Mouse (Mus musculus): ENCODE data around the gene Elavl3. TPM values are rescaled to one million over a fixed set of nuclear protein-coding genes. Genes with fewer than 3 reads are reported as not detected.

Gene Elavl3
- polyA plus RNA-seq, 1 experiment from 2014 or later = 8.2 TPM

DNA sequence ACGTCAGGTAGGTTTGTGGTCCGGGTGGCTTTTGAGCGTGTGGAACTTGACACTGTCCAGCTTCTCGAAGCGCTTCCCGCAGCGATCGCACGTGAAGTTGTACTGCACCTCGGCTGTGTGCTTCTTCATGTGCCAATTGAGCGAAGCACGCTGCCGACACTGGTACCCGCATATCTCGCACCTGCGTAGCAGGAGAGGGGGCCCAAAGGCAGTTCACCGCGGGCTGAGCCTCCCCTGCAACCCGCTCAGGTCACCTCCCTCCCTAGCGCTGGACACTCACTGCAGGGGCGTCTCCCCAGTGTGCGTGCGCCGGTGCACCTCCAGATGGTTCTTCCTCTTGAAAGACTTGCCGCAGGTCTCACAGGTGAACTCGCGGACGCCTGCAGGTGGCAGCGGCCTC, 3.9 kb upstream of the Elavl3 start:
- H3K27ac ChIP-seq (replicated peaks) = no peak overlapping the region
- H3K9me3 ChIP-seq = no peaks in the 10 kb centered on the region
- peaks cover 28% of the 10 kb centered on the region for H3K4me1 ChIP-seq
- 36% methylated on average over 29 of the region's 29 CpGs for WGBS
- no peak overlapping the region for H3K4me3 ChIP-seq
- DNase-seq (ENCODE audit: low spot score) = peak; percentile 14
- peaks cover 35% of the 10 kb centered on the region for H3K36me3 ChIP-seq (replicated peaks)
- H3K27me3 ChIP-seq (replicated peaks; ENCODE audit: low read depth, poor library complexity, severe bottlenecking) = peaks cover 57% of the 10 kb centered on the region

DNA sequence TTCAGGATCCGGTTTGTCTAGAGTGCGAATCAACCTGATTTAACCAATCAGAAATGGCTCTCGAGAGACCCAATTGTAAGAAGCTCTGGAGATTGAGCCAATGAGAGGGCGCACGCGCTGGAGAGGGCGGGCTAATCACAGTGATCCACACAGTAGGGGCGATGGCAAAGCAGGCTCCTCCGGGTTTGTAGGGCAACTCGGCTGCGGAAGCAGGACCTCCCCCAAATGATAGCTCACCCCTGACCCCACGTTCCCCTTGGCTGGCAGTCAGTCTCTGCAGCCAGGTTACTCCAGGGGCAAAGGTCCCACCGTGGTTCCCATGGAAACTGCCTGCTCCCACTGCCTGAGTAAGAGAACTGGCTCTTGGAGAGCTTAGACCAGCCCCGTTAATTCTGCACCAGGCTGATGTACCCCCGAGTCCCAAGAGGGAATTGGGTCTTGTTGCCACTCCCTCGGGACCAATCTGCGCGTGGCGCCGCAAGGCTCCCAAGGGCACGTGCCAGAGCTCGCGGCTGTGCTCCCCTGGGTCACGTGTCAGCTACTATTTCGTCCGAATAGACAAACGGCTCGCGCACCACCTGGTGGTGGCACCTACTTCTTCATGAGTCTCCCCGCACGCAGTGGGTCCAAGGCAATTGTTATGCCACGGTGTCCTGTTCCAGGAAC, 2.7 kb upstream of the Elavl3 start:
- H3K27me3 ChIP-seq (replicated peaks; ENCODE audit: low read depth, poor library complexity, severe bottlenecking) = peaks cover 68% of the 10 kb centered on the region
- no peaks in the 10 kb centered on the region for H3K9me3 ChIP-seq
- peaks cover 40% of the 10 kb centered on the region for H3K4me1 ChIP-seq
- DNase-seq (ENCODE audit: low spot score) = peak; percentile 80
- WGBS = 2% methylated on average over 32 of the region's 32 CpGs
- H3K27ac ChIP-seq (replicated peaks) = no peak overlapping the region
- peaks cover 28% of the 10 kb centered on the region for H3K36me3 ChIP-seq (replicated peaks)
- H3K4me3 ChIP-seq = peak overlapping the region; percentile 41

DNA sequence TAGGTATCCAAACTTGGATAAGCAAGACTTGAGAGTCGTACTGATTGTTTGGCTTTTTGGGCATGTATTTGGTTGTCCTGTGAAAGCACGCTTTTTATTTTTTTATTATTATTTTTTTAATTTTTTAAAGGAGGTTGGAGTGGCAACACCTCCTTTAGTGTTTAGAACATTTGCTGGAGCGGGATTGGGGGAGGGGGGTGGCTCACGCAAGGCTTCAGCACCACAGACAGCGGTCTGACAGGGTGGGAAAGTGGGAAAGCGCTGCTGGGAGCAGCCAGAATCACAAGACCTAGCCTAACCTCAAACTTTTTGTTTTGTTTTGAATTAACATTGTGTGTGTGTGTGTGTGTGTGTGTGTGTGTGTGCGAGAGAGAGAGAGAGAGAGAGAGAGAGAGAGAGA, 1.8 kb upstream of the Elavl3 start:
- Histone ChIP-seq H3K4me3 (no peak overlapping the region), H3K36me3 (replicated peaks) (peaks cover 19% of the 10 kb centered on the region), H3K27ac (replicated peaks) (no peak overlapping the region), H3K9me3 (no peaks in the 10 kb centered on the region), H3K27me3 (replicated peaks; ENCODE audit: low read depth, poor library complexity, severe bottlenecking) (peaks cover 77% of the 10 kb centered on the region), H3K4me1 (peaks cover 45% of the 10 kb centered on the region)
- WGBS = 42% methylated on average over 7 of the region's 7 CpGs
- DNase-seq (ENCODE audit: low spot score) = peak; percentile 68

DNA sequence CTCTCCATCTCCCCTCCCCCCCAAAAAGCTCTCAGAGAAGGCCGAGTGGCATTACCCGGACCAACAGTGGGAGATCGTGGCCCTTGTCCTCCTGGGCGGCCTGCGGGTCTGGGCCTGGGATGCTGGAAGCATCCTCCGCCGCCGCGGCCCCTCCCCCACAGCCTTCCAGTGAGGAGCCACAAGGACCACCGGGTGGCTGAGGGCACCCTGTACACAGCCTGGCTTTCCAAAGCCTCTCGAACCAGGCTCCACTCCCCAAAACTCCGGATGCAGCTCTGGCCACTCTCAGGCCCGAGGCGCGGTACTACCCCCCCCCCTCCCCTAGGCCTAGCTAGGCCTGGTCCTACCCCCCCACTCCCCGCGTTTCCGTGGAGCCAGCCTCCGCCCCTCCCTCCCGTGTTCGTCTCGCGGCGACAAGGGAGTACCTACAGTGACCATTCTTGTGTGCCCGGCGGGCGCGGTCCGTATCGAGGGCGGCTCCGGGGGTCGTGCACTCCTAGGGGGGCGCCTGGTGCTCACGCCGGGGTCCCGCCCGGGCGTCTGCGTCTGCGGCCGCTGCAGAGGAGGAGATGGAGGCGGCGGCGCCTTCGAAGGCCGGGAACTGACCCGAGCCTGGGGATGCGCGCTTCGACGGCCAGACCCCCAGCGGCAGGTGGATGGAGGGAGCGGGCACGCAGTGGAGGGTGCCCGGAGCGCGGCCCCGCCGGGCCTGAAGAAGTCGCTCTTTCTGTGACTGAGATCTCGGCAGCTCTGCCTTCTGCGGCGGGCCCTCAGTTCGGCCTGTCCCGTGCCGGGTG, 464 bp downstream of the Elavl3 start:
- peak; percentile 44 for DNase-seq (ENCODE audit: low spot score)
- no peaks in the 10 kb centered on the region for H3K9me3 ChIP-seq
- H3K36me3 ChIP-seq (replicated peaks) = no peaks in the 10 kb centered on the region
- H3K4me3 ChIP-seq = peak overlapping the region; percentile 65
- peaks cover 83% of the 10 kb centered on the region for H3K27me3 ChIP-seq (replicated peaks; ENCODE audit: low read depth, poor library complexity, severe bottlenecking)
- peak overlapping the region; percentile 80 for H3K27ac ChIP-seq (replicated peaks)
- H3K4me1 ChIP-seq = peaks cover 54% of the 10 kb centered on the region
- under 1% methylated on average over 62 of the region's 67 CpGs for WGBS

DNA sequence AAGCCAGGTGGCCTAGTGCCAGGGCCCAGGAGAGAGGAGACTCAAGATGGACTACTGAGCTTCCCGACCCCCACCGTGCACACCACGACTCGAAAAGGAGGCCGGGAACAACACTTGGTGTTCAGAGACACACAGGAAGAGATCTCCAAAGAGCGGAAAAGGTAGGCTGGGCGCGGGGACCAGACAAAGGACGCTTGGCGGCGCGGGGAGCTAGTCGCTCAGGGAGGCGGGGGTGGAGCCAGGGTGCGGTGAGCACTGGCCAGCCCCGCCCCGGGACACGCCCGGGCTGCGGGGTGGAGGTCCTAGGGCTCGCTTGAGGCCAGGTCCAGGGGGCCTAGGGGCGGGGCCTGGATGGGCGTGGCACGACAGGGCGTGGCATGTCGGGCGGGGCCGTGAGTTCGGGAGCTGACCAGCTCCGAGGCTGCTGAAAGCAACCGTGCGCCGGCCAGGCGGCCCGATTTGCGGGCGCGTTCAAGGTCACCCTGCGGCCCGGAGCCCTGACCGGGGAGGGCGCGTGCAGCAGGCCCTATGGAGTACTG, 1.4 kb downstream of the Elavl3 start:
- Histone ChIP-seq H3K9me3 (no peaks in the 10 kb centered on the region), H3K27me3 (replicated peaks; ENCODE audit: low read depth, poor library complexity, severe bottlenecking) (peaks cover 73% of the 10 kb centered on the region), H3K36me3 (replicated peaks) (no peaks in the 10 kb centered on the region), H3K4me1 (peaks cover 50% of the 10 kb centered on the region), H3K4me3 (peak overlapping the region; percentile 65), H3K27ac (replicated peaks) (peak overlapping the region; percentile 80)
- WGBS = under 1% methylated on average over 43 of the region's 43 CpGs
- DNase-seq (ENCODE audit: low spot score) = peak; percentile 86

DNA sequence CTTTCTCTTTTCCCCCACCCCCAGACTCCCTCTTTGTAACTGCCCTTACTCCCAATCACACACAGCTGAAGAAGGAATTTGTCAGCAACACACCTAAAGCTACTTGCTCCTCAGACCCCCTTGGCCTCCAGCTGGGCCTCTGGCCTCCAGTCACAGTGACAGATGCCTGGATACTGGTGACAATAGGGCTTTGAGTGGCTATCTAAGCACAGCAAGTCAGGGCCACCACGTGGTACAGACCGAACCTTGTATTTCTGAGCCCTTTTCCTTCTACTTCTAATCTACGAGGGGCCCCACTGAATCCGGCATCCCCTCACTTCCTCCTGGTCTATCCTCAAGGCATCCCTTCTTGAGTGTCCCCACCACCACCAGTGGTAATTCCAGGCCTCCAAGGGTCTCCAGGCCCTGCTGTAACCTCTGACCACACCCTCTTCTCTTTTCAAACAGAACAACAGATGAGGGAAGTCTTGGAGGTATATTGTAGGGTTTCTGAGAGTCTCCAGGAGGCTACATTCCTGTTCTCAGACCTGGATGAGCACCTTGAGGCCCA, 2.0 kb downstream of the Elavl3 start:
- peak overlapping the region; percentile 65 for H3K4me3 ChIP-seq
- peaks cover 68% of the 10 kb centered on the region for H3K27me3 ChIP-seq (replicated peaks; ENCODE audit: low read depth, poor library complexity, severe bottlenecking)
- H3K36me3 ChIP-seq (replicated peaks) = no peaks in the 10 kb centered on the region
- peak overlapping the region; percentile 80 for H3K27ac ChIP-seq (replicated peaks)
- WGBS = 48% methylated on average over 4 of the region's 4 CpGs
- DNase-seq (ENCODE audit: low spot score) = no peak
- H3K9me3 ChIP-seq = no peaks in the 10 kb centered on the region
- H3K4me1 ChIP-seq = peaks cover 45% of the 10 kb centered on the region

DNA sequence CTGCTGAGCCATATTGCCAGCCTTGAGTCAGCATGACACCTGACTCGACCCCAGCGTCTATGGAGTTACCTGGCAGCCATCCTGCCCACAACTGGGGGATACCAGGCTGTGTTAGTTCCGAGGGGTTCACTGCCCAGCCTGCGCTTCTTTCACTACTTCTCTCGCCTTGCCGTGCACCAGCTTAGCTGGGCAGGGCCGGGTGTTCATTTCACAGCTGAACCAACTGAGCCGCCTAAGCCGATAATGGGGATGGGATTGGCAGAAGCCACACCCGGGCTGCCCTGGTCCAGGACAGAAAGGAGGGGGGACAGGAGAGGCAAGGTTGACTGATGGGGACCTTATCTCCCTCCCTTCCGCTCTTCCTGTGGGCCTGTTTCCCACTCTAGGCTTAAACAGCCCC, 2.5 kb downstream of the Elavl3 start:
- Histone ChIP-seq H3K4me1 (peaks cover 40% of the 10 kb centered on the region), H3K4me3 (peak overlapping the region; percentile 65), H3K9me3 (no peaks in the 10 kb centered on the region), H3K27ac (replicated peaks) (0 out of 2 replicates have a peak overlapping the region, but pooled peaks have one; percentile 80), H3K36me3 (replicated peaks) (no peaks in the 10 kb centered on the region), H3K27me3 (replicated peaks; ENCODE audit: low read depth, poor library complexity, severe bottlenecking) (peaks cover 63% of the 10 kb centered on the region)
- DNase-seq (ENCODE audit: low spot score) = no peak
- WGBS = 59% methylated on average over 11 of the region's 11 CpGs

DNA sequence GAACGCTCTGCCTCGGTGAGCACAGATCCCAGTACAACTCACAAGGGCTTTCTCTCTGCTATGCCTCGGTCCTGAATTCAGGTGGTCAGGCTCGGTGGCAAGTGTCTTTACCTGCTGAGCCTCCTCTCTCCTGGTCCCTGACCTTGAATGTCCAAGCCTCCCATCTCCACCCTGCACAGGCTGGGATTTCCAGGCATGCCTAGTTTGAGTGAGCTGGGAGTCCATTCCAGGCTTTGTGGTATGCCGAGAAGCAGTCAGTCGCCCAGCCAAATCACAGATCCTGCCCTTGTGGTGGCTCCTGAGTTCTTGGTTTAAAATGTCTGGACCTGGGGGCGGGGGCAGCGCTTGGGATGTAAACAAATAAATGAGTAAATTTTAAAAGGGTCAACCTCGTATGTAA, 4.5 kb downstream of the Elavl3 start:
- H3K36me3 ChIP-seq (replicated peaks) = no peaks in the 10 kb centered on the region
- no peak overlapping the region for H3K4me3 ChIP-seq
- no peaks in the 10 kb centered on the region for H3K9me3 ChIP-seq
- H3K27me3 ChIP-seq (replicated peaks; ENCODE audit: low read depth, poor library complexity, severe bottlenecking) = peaks cover 44% of the 10 kb centered on the region
- WGBS = 63% methylated on average over 9 of the region's 9 CpGs
- H3K27ac ChIP-seq (replicated peaks) = no peak overlapping the region
- DNase-seq (ENCODE audit: low spot score) = no peak
- H3K4me1 ChIP-seq = peaks cover 39% of the 10 kb centered on the region

DNA sequence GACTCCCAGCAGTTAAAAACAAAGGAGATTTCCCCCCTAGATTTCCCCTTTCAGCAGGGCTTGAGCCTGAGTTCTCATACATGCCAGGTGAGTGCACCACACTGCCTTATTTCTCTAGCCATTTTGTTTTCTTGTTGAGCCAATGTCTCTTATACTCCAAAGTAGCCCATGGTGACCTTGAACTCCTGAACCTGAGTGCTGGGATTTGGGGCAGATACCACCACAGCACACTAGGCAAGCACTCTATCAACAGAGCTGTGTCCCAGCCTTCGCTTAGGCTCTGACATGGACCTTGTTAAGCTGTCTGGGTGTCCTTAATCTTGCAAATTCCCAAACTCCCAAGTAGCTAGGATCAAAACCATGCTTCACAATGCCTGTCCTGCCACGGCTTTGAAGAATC, 10.0 kb downstream of the Elavl3 start:
- no peaks in the 10 kb centered on the region for H3K36me3 ChIP-seq (replicated peaks)
- DNase-seq (ENCODE audit: low spot score) = no peak
- H3K27ac ChIP-seq (replicated peaks) = no peak overlapping the region
- H3K4me1 ChIP-seq = no peaks in the 10 kb centered on the region
- H3K27me3 ChIP-seq (replicated peaks; ENCODE audit: low read depth, poor library complexity, severe bottlenecking) = no peaks in the 10 kb centered on the region
- no peaks in the 10 kb centered on the region for H3K9me3 ChIP-seq
- 79% methylated on average over 2 of the region's 2 CpGs for WGBS
- no peak overlapping the region for H3K4me3 ChIP-seq

DNA sequence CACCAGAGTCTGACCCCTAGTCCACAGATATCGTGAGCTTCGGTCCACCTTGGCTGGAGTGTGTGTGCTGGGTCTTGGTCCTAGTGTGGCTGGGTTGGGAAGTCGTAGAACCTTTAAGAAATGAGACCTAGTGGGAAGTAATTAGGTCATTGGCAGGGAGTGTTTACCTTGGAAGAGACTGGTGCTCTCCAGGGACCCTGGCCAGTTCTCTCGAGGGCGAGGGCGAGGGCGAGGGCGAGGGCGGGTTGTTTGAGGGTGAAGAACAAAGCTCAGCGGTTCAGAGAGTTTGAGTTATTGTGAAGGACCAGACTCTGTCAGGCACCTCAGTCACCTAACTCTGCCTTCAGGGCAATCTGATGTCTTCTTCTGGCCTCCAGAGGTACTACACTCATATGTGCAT, 14.0 kb downstream of the Elavl3 start:
- no peaks in the 10 kb centered on the region for H3K27me3 ChIP-seq (replicated peaks; ENCODE audit: low read depth, poor library complexity, severe bottlenecking)
- DNase-seq (ENCODE audit: low spot score) = no peak
- H3K9me3 ChIP-seq = no peaks in the 10 kb centered on the region
- peaks cover 10% of the 10 kb centered on the region; the same call in 1 of the 2 replicates for H3K36me3 ChIP-seq (replicated peaks)
- H3K4me3 ChIP-seq = no peak overlapping the region
- 83% methylated on average over 10 of the region's 10 CpGs for WGBS
- no peak overlapping the region for H3K27ac ChIP-seq (replicated peaks)
- peaks cover 13% of the 10 kb centered on the region for H3K4me1 ChIP-seq

DNA sequence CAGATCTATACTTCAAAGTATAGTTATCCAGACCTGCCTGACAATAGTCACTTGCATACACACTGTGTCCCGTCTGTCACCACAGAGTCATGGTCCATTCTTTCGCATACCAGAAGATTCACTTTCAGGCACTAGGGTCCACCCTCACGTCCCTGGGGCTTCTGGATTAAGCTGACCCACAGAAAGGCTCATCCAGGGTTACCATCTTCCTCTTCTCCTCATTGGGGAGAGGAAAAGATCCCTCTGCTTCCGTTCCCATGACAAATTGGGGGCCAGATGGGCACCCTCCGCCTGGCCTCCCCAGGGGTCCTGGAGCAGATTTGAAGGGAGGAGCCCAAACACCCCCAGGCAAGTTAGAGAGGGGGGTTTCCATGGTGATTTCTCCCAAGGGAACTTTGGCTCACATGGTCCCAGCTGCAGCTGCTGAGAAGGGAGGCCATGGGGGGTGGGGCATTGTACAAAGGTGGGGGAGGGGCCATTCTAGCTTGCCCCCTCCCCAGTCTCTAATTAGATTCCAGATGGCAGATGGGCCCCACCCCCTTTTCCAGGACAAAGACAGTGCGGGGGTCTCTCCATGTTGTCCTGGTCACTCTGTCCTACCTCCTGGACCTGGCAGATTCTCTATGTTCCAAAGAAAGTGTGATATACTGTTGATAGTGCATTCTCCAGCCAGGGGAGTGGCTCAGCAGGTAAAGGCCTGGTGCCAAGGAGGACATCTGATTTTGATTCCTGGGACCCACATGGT, 16.4 kb downstream of the Elavl3 start:
- 56% methylated on average over 6 of the region's 6 CpGs for WGBS

DNA sequence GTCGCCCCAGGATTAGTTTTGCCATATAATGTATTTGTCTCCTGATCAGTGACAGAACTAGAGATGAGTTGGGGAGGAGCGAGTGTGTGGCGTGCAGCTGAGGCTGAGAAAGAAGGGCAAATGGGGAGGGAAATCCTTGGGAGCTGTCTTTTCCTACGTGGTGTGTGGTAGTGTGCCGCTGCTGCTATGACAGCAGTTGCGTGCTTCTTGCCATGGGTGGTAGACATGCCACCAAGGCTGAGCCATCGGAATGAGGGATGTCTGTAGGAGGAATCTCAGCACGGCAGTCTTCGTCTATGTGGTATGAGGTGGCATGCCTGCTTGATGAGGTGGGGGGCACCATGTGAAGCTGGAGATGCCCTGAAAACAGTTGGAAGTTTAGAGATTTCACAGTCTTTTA, 21.4 kb downstream of the Elavl3 start:
- Histone ChIP-seq H3K4me1 (peaks cover 32% of the 10 kb centered on the region), H3K4me3 (no peak overlapping the region), H3K9me3 (no peaks in the 10 kb centered on the region), H3K27ac (replicated peaks) (no peak overlapping the region), H3K27me3 (replicated peaks; ENCODE audit: low read depth, poor library complexity, severe bottlenecking) (no peaks in the 10 kb centered on the region), H3K36me3 (replicated peaks) (peaks cover 45% of the 10 kb centered on the region)
- no peak for DNase-seq (ENCODE audit: low spot score)
- 94% methylated on average over 9 of the region's 9 CpGs for WGBS

More for the DNA sequence above, 16.4 kb downstream of the Elavl3 start:
- H3K27ac ChIP-seq (replicated peaks) = peak overlapping the region; percentile 48; the same call in 1 of the 2 replicates
- H3K36me3 ChIP-seq (replicated peaks) = peaks cover 24% of the 10 kb centered on the region; the same call in 1 of the 2 replicates
- H3K9me3 ChIP-seq = no peaks in the 10 kb centered on the region
- peak; percentile 34 for DNase-seq (ENCODE audit: low spot score)
- H3K4me3 ChIP-seq = no peak overlapping the region
- peaks cover 13% of the 10 kb centered on the region for H3K4me1 ChIP-seq
- no peaks in the 10 kb centered on the region for H3K27me3 ChIP-seq (replicated peaks; ENCODE audit: low read depth, poor library complexity, severe bottlenecking)

Measured in embryonic facial prominence, embryonic 10.5 days (tissue).